Mouse (Mus musculus) induced T-regulatory cell, adult 2 months (primary cell): ENCODE measurements at regions not wholly inside any gene's neighbourhood (a gene's known extent, or its start where the extent isn't known, plus 50 kb on each side); places are given as distances from the start of the nearest gene placed in this dataset.

Experiments
- DNase-seq: peaks from one replicate; pipeline ENCODE4 v3.0.0-alpha.2; 2012; ENCODE audit warnings: low read depth

DNA sequence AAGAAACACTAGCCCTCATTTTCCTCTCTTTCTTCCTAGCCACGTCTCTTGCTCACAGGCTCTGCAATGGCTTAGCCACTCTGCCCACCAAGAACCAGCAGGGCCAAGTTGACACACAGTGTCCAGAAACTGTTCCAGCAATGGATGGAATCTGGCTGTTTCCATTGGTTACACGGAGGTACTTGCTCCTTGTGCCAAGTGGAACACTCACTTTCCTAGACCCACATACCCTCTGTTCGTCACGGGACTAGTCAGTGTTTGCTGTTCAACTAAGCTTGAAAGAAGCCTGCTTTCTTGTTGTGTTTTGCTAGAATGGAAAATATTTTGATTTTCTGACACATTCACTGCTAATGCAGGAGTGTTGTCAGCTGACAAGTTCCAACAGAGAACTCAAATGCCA, 575.7 kb upstream of the Gulo start:
- no peak for DNase-seq

GRCm38 (mm10) chr14:66579904-66580492, 571.0 kb upstream of the Gulo start:
- no peak for DNase-seq

DNA sequence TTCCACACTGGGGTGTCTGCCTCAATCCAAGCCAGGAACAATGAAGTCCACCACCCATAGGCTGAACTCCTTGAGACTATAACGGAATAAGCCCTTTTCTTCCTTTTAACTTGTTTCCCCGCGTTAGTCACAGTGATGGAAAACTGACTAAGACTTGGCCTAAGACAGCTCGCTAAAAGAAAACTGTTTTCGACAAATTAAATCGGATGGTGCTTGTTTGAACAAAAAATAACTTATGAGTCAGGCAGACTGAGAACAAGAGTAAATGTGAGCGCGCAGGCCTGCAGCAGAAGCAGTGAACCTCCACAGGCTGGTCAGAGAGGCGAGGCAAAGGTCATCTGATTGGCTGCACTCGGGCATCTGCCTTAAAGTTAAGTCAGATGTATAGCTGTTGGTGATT, 557.6 kb upstream of the Gulo start:
- no peak for DNase-seq

GRCm38 (mm10) chr14:66562744-66563143, 553.7 kb upstream of the Gulo start:
- no peak for DNase-seq

DNA sequence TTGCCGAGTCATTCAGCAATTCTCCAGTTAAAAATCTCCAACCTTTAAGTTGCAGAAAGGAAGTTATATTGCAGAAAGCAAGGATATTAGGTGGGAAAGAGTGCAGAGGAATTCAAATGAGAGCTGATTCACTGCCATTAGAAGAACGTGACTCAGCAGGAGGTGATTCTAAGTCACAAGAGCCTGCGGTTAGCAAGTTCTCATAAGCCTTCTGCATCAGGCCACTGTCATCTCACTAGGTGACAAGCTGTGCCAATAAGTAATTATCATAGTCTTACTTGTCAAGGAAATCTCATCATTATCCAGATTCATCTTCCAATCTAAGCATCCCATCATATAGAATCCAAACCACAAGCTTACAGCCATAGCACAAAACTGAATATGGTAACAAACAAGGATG, 552.7 kb upstream of the Gulo start:
- no peak for DNase-seq

- no peak for DNase-seq
These were observed 552.1 kb upstream of the Gulo start for GRCm38 (mm10) chr14:66561042-66561590.

GRCm38 (mm10) chr14:66558393-66558792, 549.4 kb upstream of the Gulo start:
- no peak for DNase-seq

- DNase-seq, result no peak
These were observed 548.6 kb upstream of the Gulo start for GRCm38 (mm10) chr14:66557631-66558030.

DNA sequence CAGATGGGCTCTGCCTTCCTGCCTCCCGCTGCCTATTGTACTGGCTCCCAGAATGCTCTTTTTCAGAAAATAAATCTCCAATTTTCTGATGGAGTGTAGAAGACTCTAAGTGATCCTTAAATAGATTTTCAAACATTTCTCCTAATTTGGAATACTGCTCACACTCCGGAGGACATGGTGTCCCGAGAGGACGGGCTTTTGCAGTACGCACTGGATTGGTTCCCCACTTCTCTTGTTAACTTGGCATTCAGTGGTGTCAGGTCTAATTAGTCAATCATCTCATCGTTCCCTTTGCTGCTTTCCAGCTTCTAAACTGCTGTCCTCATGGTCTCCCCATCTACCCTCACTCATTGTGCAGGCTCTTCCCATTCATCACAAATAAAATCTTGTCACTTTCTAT, 529.5 kb upstream of the Gulo start:
- no peak for DNase-seq

DNA sequence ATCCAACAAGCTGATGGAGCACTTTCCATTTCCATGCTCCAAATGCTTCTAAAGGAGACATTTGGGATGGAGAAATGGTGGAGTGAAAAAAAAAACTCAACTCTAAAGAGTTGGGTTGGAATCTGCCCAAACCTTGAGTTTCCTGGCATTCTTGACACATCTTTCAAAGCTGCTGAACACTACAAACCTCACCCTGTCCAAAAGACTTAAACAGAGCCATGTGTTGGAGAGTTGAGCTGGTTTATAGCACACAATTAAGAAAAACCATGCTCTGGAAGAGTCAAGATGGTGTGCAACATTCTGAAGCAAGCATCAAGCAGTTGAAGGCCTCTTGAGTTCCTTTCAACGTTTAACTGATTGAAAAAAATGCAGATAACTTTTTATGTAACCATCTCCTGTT, 525.7 kb upstream of the Gulo start:
- no peak for DNase-seq

GRCm38 (mm10) chr14:66528135-66528534, 519.1 kb upstream of the Gulo start:
- DNase-seq, result no peak

DNA sequence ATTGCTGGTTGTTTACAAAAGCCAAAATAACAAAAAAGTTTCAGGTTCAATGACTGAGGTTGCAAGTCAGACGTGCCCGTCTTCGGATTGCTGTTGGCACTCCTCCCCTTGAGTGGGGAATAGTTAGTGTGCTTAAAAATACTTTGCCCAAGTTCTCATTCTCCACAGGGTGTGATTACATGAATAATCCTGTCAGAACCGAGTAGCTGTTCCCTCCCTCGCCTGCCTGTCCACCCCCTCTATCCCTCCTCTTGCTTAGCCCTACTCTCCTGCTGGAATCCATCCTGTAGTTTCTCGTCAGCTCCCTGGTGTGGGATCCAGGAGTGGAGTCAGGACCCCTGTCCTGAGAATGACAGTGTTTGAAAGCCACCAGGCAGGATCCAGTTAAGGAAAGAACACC, 518.1 kb upstream of the Gulo start:
- no peak for DNase-seq

DNA sequence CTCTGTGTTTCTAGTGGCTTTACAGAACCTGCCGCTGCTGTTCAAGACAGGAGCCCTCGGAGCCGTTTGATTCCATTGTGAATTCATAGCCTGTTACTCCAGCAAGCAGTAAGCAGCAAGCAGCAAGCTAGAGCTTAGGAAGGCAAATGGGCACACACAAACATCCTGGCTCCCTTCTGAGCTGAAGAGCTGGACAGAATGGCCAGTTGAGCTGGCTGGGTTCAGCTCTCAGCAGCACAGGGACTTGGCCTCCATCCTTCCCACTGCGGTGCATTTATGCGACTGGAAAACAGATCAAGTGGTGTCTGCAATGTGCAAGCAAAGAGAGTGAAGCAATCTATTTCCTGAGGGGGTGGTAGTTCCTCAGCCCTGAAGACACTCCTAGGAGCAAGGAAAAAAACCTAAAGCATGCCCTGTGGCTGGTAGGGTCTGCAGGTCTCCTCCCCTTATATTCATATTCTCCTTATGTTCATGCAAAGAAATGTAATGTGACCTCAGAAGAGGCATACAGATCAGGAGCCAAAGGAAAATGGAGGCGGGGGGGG, 513.9 kb upstream of the Gulo start:
- no peak for DNase-seq

GRCm38 (mm10) chr14:66521836-66522629, 513.0 kb upstream of the Gulo start:
- DNase-seq, result no peak

- no peak for DNase-seq
These were observed 507.8 kb upstream of the Gulo start for GRCm38 (mm10) chr14:66516770-66517169.

- no peak for DNase-seq
These were observed 501.7 kb upstream of the Gulo start for GRCm38 (mm10) chr14:66510750-66511149.

- no peak for DNase-seq
These were observed 501.2 kb upstream of the Gulo start for GRCm38 (mm10) chr14:66510218-66510617.

DNA sequence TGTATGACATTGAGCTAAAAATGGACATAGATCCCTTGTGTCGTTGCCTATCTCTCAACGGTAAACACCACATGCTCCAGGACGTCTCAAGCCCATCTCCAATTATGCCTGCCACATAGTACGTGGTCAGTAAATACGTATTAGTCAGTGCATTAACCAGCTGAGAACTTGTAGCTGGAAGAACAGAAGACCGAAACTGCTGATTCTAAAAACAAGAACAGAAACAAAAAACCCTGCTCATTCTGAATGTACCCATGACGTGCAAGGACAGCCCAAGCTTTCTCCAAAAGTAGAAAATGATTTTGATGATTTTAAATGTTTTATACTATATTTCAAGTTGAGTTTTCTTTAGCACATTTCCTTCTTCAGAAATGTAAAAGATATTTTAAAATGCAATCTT, 500.7 kb upstream of the Gulo start:
- DNase-seq, result no peak

- DNase-seq, result no peak
These were observed 493.0 kb upstream of the Gulo start for GRCm38 (mm10) chr14:66501995-66502394.

- no peak for DNase-seq
These were observed 490.9 kb upstream of the Gulo start for GRCm38 (mm10) chr14:66499896-66500295.

DNA sequence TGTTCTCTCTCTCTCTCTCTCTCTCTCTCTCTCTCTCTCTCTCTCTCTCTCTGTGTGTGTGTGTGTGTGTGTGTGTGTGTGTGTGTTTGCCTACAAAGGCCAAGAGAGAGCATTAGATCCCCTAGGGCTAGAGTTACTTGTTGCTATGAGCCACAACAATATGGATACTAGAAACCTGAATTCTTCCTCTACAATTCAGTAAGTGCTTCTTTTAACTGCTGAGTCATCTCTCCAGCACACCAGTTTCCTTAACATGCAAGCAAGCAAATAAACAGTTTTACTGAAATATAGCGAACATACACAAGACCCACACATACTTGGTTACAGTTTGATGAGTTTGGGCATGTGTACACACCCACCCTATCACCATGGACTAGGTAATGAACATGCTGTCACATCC, 486.1 kb upstream of the Gulo start:
- DNase-seq, result no peak

GRCm38 (mm10) chr14:66494518-66494923, 485.5 kb upstream of the Gulo start:
- no peak for DNase-seq

- no peak for DNase-seq
These were observed 484.7 kb upstream of the Gulo start for GRCm38 (mm10) chr14:66493691-66494121.
